Comparison of ENCODE assay signal across 22 mouse cellular contexts in the genomic region with DNA sequence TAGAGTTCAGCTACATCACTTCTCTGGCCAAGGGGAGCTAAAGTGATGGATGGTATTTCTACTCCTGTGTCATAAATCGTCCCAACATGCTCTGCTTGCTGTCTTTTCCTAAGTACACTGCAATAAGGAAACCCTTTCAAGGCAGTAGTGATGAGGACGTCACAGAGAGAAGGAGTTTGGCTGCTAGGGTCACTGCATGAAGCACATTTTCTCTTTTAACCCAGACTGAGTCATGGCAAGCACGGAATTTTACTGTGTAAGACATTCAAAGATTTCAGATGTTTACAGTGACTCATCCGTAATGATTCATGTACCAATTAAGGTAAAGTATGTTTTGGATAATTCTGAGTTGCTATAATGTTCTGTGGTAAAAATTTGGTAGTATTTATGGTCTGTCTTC.
A peak's percentile ranks its signal among the peaks of the same experiment; 100 is the strongest.
DNase-seq lines count a peak whose midpoint lies in the region; ATAC-seq lines count a peak whose summit lies in the region.
"Had no signal": no experiment of that assay in that cellular context is flagged by ENCODE, and none has a peak within 500 bp of the region (broad histone marks: within the 10 kb centered on the region; RNA-seq: fewer than 3 reads in every experiment).

No protein-coding gene starts in this region.

- peak; percentile 78 for ATAC-seq in frontal cortex, adult (ENCODE audit: low TSS enrichment)
- ATAC-seq: forebrain, embryonic 13.5 days; forebrain, postnatal 0 days; hindbrain, postnatal 0 days had no signal

- no peak overlapping the region for H3K4me3 ChIP-seq in forebrain, embryonic 10.5 days
- H3K4me3 ChIP-seq: embryonic facial prominence, embryonic 15.5 days; forebrain, embryonic 13.5 days; heart, embryonic 10.5 days; hindbrain, embryonic 12.5 days had no signal

- peaks cover 21% of the 10 kb centered on the region for H3K4me1 ChIP-seq in forebrain, embryonic 10.5 days

- H3K27me3 ChIP-seq in forebrain, embryonic 10.5 days (ENCODE audit: poor library complexity, severe bottlenecking) = no peaks in the 10 kb centered on the region
- H3K27me3 ChIP-seq: embryonic facial prominence, embryonic 15.5 days; forebrain, embryonic 13.5 days; hindbrain, embryonic 12.5 days had no signal

- DNase-seq in adrenal gland, adult (ENCODE audit: inconsistent age in 2 of 2, low spot score in 1 of 2) = peak; percentile 36 to 76
- DNase-seq in adrenal gland, postnatal 4 days (ENCODE audit: low spot score in 2 of 2) = no peak
- no peak for DNase-seq in frontal cortex, postnatal 36 days (ENCODE audit: low spot score in 2 of 2)
- DNase-seq in NIH3T3 (ENCODE audit: low read depth) = peak; percentile 57
- DNase-seq in fibroblast of lung, adult 2 months (ENCODE audit: low read depth) = peak; percentile 25
- no peak for DNase-seq in thymus, postnatal 4 days
- no peak for DNase-seq in forebrain, embryonic 10.5 days (ENCODE audit: extremely low spot score, low spot score)
- DNase-seq: cerebellum, adult 18-20 months; cerebellum, adult 9-11 months; cerebellum, postnatal 36 days; forebrain, postnatal 0 days; gastrocnemius, postnatal 36 days; heart, adult 11 months; heart, postnatal 10 days; heart, postnatal 4 days; kidney, adult 11 months had no signal

- H3K36me3 ChIP-seq in forebrain, embryonic 10.5 days (replicated peaks) = no peaks in the 10 kb centered on the region
- H3K36me3 ChIP-seq: embryonic facial prominence, embryonic 15.5 days; heart, embryonic 10.5 days; hindbrain, embryonic 12.5 days had no signal

- no peaks in the 10 kb centered on the region for H3K9me3 ChIP-seq in forebrain, embryonic 10.5 days
- H3K9me3 ChIP-seq: embryonic facial prominence, embryonic 15.5 days; forebrain, embryonic 13.5 days; heart, embryonic 10.5 days; hindbrain, embryonic 12.5 days had no signal

- WGBS in forebrain, embryonic 10.5 days = 89% methylated on average over 4 of the region's 4 CpGs

- H3K27ac ChIP-seq in forebrain, embryonic 10.5 days = no peak overlapping the region
- H3K27ac ChIP-seq: embryonic facial prominence, embryonic 15.5 days; forebrain, embryonic 13.5 days; heart, embryonic 10.5 days; hindbrain, embryonic 12.5 days; hindbrain, postnatal 0 days had no signal

Comparison
In these comparisons a context has a peak if more than half of its experiments do, and no peak if none do; other contexts are left out.
1. DNase-seq: peak in adrenal gland, adult (2 of 2), NIH3T3 (single experiment) and fibroblast of lung, adult 2 months (single experiment); none in adrenal gland, postnatal 4 days (0 of 2), frontal cortex, postnatal 36 days (0 of 2), thymus, postnatal 4 days (single experiment) and forebrain, embryonic 10.5 days (single experiment).